Mouse (Mus musculus) common myeloid progenitor, adult 5-6 weeks (primary cell): ENCODE results near the gene Dll4. TPM values are rescaled to one million over a fixed set of nuclear protein-coding genes. Genes with fewer than 3 reads are reported as not detected.

ENCODE experiments used
- ATAC-seq: replicated peaks from 2 replicates; pipeline ENCODE4 v1.8.0; 2016; ENCODE audit warnings: low read depth, mild to moderate bottlenecking, moderate TSS enrichment, inconsistent platforms; ENCODE audit not compliant: poor library complexity, severe bottlenecking
- total RNA-seq: library from RNA; stranded (forward); fragments of 200-1000, 187-1606 nt; gene quantifications from 2 replicates; pipeline ENCODE4 v1.2.3, GENCODE M21; 2017

The Dll4 gene
- total RNA-seq, 1 experiment from 2014 or later = not detected

DNA sequence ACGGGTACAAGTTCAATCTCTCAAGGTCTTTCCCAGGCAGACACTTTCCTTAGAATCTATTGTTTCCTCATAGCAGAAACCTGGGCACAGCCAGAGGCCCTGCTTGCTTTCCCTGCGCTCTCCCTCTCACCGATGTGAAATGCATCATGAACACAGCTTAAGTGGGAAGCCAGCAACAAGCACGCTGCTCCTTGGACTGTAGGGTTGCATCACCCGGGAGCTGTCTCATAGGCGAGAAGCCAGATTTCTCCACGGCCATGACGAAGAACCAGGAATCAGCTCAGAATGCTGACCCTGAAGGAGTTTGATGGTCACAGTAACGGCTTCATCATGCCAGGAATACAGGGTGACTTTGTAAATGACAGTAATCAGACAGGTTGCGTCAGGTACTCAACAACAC lies 44.5 kb downstream of the Dll4 start:
- ATAC-seq = no peak

DNA sequence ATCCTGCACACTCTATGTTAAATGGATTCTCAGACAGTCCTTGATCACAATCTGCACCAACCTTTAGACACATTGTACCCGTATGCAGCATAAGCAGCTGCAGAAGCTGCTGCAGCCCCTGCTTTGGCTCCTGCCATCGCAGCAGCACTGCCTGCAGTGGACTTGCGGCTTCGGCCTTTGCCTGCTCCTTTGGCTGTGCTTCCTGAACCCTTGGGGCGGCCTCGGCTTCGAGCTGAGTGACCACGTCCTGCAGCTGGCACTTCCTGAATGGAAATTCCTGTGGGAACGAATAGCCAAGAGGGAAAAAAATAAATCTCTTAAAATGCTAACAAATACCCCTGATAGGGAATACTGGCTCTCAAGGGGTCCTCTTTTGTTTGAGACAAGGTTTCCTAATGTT lies 51.7 kb downstream of the Dll4 start:
- ATAC-seq = no peak

GRCm38 (mm10) chr2:119377826-119378225 lies 52.2 kb downstream of the Dll4 start:
- no peak for ATAC-seq

GRCm38 (mm10) chr2:119379455-119379854 lies 53.9 kb downstream of the Dll4 start:
- no peak for ATAC-seq

Other genes with a start within 250 kb of the Dll4 start
- 29.3 and 33.2 TPM in 2 replicates for gene Rad51, start 213.0 kb upstream of the Dll4 start, total RNA-seq
- 38.4 and 44.1 TPM in 2 replicates for gene Rmdn3, start 168.8 kb upstream of the Dll4 start, total RNA-seq
- gene Gchfr, start 158.0 kb upstream of the Dll4 start, total RNA-seq = not detected in 2 replicates
- not detected in 2 replicates for gene Gm14137, start 151.3 kb upstream of the Dll4 start, total RNA-seq
- gene Zfyve19, start 117.2 kb upstream of the Dll4 start, total RNA-seq = 51.6 and 59.1 TPM in 2 replicates
- gene Dnajc17, start 117.0 kb upstream of the Dll4 start, total RNA-seq = 41.5 and 46.6 TPM in 2 replicates
- not detected in 2 replicates for gene Ppp1r14d, start 95.9 kb upstream of the Dll4 start, total RNA-seq
- gene Spint1, start 88.4 kb upstream of the Dll4 start, total RNA-seq = 0.18 TPM in 1 of 2 replicates, not detected in the other
- gene Rhov, start 54.5 kb upstream of the Dll4 start, total RNA-seq = 0.05 TPM in 1 of 2 replicates, not detected in the other
- gene Vps18, start 37.0 kb upstream of the Dll4 start, total RNA-seq = 12.8 and 22.5 TPM in 2 replicates
- gene Chac1, start 25.4 kb downstream of the Dll4 start, total RNA-seq = not detected in 2 replicates
- gene Ino80, start 151.9 kb downstream of the Dll4 start, total RNA-seq = 27.3 and 39.3 TPM in 2 replicates
- 0.05 and 0.09 TPM in 2 replicates for gene Exd1, start 221.8 kb downstream of the Dll4 start, total RNA-seq
- 48.8 and 50.5 TPM in 2 replicates for gene Chp1, start 221.9 kb downstream of the Dll4 start, total RNA-seq